Mouse (Mus musculus) C2C12 (cell line): ENCODE measurements around the gene Cxcl5.

Experiments
- CTCF ChIP-seq: IDR thresholded peaks from one replicate; pipeline ENCODE4 v1.5.1; 2011; ENCODE audit not compliant: control insufficient read depth, insufficient read depth, insufficient read length
- MAX ChIP-seq: IDR thresholded peaks from one replicate; pipeline ENCODE4 v1.6.1; 2011; ENCODE audit warnings: mild to moderate bottlenecking, control low read depth
- USF1 ChIP-seq: IDR thresholded peaks from one replicate; pipeline ENCODE4 v1.6.1; 2011; ENCODE audit warnings: low read depth, mild to moderate bottlenecking, control low read depth, moderate library complexity

DNA sequence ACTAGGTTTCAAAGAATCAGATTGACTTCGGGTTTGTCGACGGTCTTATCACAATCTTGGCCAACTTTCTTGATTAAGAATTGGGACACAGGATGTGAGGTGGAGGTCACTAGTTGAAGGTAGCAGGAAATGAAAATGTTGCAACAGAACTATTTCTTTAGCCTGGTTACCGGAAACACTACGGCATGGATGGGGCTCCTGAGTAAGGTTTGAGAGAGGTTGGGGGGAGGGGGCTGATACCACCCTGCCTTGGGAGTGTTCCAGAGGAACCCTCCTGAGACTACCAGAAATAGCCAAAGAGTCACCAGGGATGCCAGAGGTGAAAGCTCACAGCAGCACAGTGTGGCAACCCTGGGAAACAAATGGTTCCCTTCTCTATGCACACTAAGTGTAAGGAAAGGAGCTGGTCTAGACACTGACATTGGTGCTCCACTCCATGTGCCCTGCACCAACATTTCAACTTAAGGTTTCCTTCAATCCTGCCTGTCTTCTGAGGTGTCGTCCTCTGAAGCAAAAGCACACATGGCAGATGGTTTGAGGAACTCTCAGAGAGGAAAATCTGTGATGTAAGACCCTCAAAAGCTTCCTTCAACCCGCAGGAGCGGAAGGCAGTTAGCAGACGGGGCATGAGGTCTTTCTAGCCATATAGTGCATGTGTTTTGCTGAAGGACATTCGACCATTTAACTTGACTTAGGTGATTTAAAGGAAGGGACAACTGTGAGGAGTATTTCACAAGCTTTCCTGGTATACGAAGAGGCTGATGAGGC lies 30.3 kb downstream of the Cxcl5 start:
- TF ChIP-seq CTCF (no peak), MAX (no peak), USF1 (no peak)
